Mouse (Mus musculus) left cerebral cortex, adult 18-20 months (tissue): ENCODE measurements around the gene Phf11c. TPM values are rescaled to one million over a fixed set of nuclear protein-coding genes. Genes with fewer than 3 reads are reported as not detected.

Experiments
- total RNA-seq, 2 experiments: library from RNA; stranded (reverse); gene quantifications; 2 replicates each; pipeline ENCODE4 v1.2.3; 2021

Phf11c gene
- total RNA-seq, 2 experiments from 2014 or later = 0.28 to 0.37 TPM

Other genes with a start within 250 kb of the Phf11c start
- gene Gm5142, start 216.6 kb downstream of the Phf11c start, total RNA-seq = not detected
- 10 to 100 TPM; 31.1 to 32.0 TPM for gene Rcbtb1, start 194.2 kb downstream of the Phf11c start, total RNA-seq
- gene Gm6904, start 135.2 kb downstream of the Phf11c start, total RNA-seq = not detected
- gene Phf11a, start 97.9 kb downstream of the Phf11c start, total RNA-seq = not detected
- under 1 TPM; 0.60 to 0.82 TPM for gene Phf11b, start 54.0 kb downstream of the Phf11c start, total RNA-seq
- under 1 TPM; 0.81 to 0.84 TPM for gene Phf11d, start 29.9 kb downstream of the Phf11c start, total RNA-seq
- 1 to 10 TPM; 4.9 to 7.1 TPM for gene Setdb2, start 45.5 kb upstream of the Phf11c start, total RNA-seq
- 10 to 100 TPM; 27.1 to 27.7 TPM for gene Cab39l, start 45.6 kb upstream of the Phf11c start, total RNA-seq
- gene Cdadc1, start 202.6 kb upstream of the Phf11c start, total RNA-seq = 10 to 100 TPM; 66.5 to 69.9 TPM
- gene Shisa2, start 229.9 kb upstream of the Phf11c start, total RNA-seq = 1 to 10 TPM; 3.0 to 4.8 TPM